Comparison of ENCODE assay signal across 27 mouse cellular contexts in the genomic region with DNA sequence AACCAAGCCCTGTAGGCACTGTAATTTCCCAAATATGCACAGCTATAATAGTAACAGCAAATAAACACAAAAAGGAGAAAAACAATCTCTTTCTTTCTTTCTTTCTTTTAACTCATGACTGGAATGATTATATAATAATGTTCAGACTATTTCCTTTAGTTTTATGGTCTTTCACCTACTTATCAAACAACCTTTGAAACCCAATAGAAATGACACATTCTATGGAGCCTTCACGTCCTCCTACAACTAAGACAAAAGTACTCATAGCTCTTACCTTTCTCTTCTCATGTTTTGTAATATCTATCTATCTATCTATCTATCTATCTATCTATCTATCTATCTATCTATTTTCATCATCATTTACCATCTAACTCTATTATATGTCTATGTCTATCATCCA.
"Had no signal": no experiment of that assay in that cellular context is flagged by ENCODE, and none has a peak within 500 bp of the region (broad histone marks: within the 10 kb centered on the region; RNA-seq: fewer than 3 reads in every experiment).

No protein-coding gene starts in this region.

- H3K4me3 ChIP-seq: embryonic facial prominence, embryonic 10.5 days; embryonic facial prominence, embryonic 12.5 days; embryonic facial prominence, embryonic 13.5 days; embryonic facial prominence, embryonic 15.5 days; erythroblast, embryonic 14.5 days; forebrain, embryonic 10.5 days; forebrain, embryonic 12.5 days; forebrain, embryonic 13.5 days; forebrain, embryonic 15.5 days; gastrocnemius, adult 2 months; heart, adult 2 months had no signal

- H3K27ac ChIP-seq: embryonic facial prominence, embryonic 10.5 days; embryonic facial prominence, embryonic 12.5 days; embryonic facial prominence, embryonic 13.5 days; embryonic facial prominence, embryonic 15.5 days; forebrain, embryonic 10.5 days; forebrain, embryonic 12.5 days; forebrain, embryonic 13.5 days; forebrain, embryonic 15.5 days; gastrocnemius, adult 2 months; heart, adult 2 months had no signal

- H3K9me3 ChIP-seq: embryonic facial prominence, embryonic 10.5 days; embryonic facial prominence, embryonic 12.5 days; embryonic facial prominence, embryonic 13.5 days; embryonic facial prominence, embryonic 15.5 days; forebrain, embryonic 10.5 days; forebrain, embryonic 12.5 days; forebrain, embryonic 13.5 days; forebrain, embryonic 15.5 days had no signal

- H3K4me1 ChIP-seq: embryonic facial prominence, embryonic 13.5 days; forebrain, embryonic 12.5 days; forebrain, embryonic 13.5 days; forebrain, embryonic 15.5 days had no signal

- H3K4me2 ChIP-seq: embryonic facial prominence, embryonic 12.5 days; embryonic facial prominence, embryonic 13.5 days; embryonic facial prominence, embryonic 15.5 days; forebrain, embryonic 12.5 days; forebrain, embryonic 13.5 days; forebrain, embryonic 15.5 days had no signal

- DNase-seq: cerebellum, adult 2 months; cerebellum, adult 8-10 months; cerebellum, adult 9-10 months; cerebellum, adult 9-11 months; cerebellum, postnatal 10 days; cerebellum, postnatal 14 days; cerebellum, postnatal 25 days; cerebellum, postnatal 36 days; embryo, embryonic 11 days; gastrocnemius, adult 2 months; gastrocnemius, postnatal 10 days; gastrocnemius, postnatal 14 days; gastrocnemius, postnatal 25 days; gastrocnemius, postnatal 36 days; heart, adult 18-20 months; heart, adult 2 months had no signal

- ATAC-seq: forebrain, embryonic 13.5 days; forebrain, embryonic 14.5 days; forebrain, embryonic 15.5 days; forebrain, embryonic 16.5 days had no signal

- H3K9ac ChIP-seq: embryonic facial prominence, embryonic 12.5 days; embryonic facial prominence, embryonic 13.5 days; embryonic facial prominence, embryonic 15.5 days; forebrain, embryonic 12.5 days; forebrain, embryonic 13.5 days; forebrain, embryonic 15.5 days had no signal

- H3K27me3 ChIP-seq: embryonic facial prominence, embryonic 12.5 days; embryonic facial prominence, embryonic 13.5 days; embryonic facial prominence, embryonic 15.5 days; forebrain, embryonic 12.5 days; forebrain, embryonic 13.5 days; forebrain, embryonic 15.5 days had no signal

- H3K36me3 ChIP-seq: embryonic facial prominence, embryonic 10.5 days; embryonic facial prominence, embryonic 12.5 days; embryonic facial prominence, embryonic 13.5 days; embryonic facial prominence, embryonic 15.5 days; forebrain, embryonic 10.5 days; forebrain, embryonic 12.5 days; forebrain, embryonic 15.5 days had no signal
